Mouse (Mus musculus) left cerebral cortex, adult 2 months (tissue): Measurements from ENCODE around the gene Clint1. TPM values are rescaled to one million over a fixed set of nuclear protein-coding genes. Genes with fewer than 3 reads are reported as not detected.
A peak's percentile ranks its signal among the peaks of the same experiment; 100 is the strongest.

Source experiments
- DNase-seq, 2 experiments: peaks; one replicate each; pipeline ENCODE4 v3.0.0; 2021 to 2022; ENCODE audit warnings: low spot score in 2 of 2, mixed read lengths in 1 of 2; ENCODE audit errors: extremely low spot score in 1 of 2
- H3K27ac ChIP-seq: fragments of 200-600 bp; 2 replicates; pipeline ENCODE4 v1.8.1; 2022
- H3K4me3 ChIP-seq: fragments of 200-600 bp; 2 replicates; pipeline ENCODE4 v1.8.1; 2022
- CTCF ChIP-seq: fragments of 200-600 bp; IDR thresholded peaks from 2 replicates; pipeline ENCODE4 v1.8.1; 2022; ENCODE audit warnings: antibody characterized with exemption, mild to moderate bottlenecking, moderate library complexity
- intact Hi-C: fragments of 180-260 bp; cut with DNase I; formaldehyde crosslinking; loops from one replicate; pipeline ENCODE4 v1.15.1; 2025
- long read RNA-seq, 2 experiments: library from polyadenylated mRNA; stranded (forward); transcript quantifications; one replicate each; pipeline ENCODE4 v2.0.0; 2021; ENCODE audit warnings: borderline mapping rate in 2 of 2
- total RNA-seq, 2 experiments: library from RNA; stranded (reverse); gene quantifications; 2 replicates each; pipeline ENCODE4 v1.2.3; 2021

Gene Clint1
- total RNA-seq, result 10 to 100 TPM; 52.5 to 53.4 TPM
- long read RNA-seq, experiment 1, transcript Clint1-202 (12 exons, 3,365 nt), result major isoform, 68 of 150 reads
- long read RNA-seq, experiment 1, transcript Clint1-201 (12 exons, 3,311 nt), result major isoform, 68 of 150 reads
- long read RNA-seq, experiment 1, partial matches to known transcripts, result 1 of 150 reads
- long read RNA-seq, experiment 1, other reads (novel, unspliced or antisense), result 13 of 150 reads
- long read RNA-seq, experiment 2, transcript Clint1-202 (12 exons, 3,365 nt), result major isoform, 63 of 129 reads
- long read RNA-seq, experiment 2, transcript Clint1-201 (12 exons, 3,311 nt), result minor isoform, 53 of 129 reads
- long read RNA-seq, experiment 2, partial matches to known transcripts, result 3 of 129 reads
- long read RNA-seq, experiment 2, other reads (novel, unspliced or antisense), result 10 of 129 reads

DNA sequence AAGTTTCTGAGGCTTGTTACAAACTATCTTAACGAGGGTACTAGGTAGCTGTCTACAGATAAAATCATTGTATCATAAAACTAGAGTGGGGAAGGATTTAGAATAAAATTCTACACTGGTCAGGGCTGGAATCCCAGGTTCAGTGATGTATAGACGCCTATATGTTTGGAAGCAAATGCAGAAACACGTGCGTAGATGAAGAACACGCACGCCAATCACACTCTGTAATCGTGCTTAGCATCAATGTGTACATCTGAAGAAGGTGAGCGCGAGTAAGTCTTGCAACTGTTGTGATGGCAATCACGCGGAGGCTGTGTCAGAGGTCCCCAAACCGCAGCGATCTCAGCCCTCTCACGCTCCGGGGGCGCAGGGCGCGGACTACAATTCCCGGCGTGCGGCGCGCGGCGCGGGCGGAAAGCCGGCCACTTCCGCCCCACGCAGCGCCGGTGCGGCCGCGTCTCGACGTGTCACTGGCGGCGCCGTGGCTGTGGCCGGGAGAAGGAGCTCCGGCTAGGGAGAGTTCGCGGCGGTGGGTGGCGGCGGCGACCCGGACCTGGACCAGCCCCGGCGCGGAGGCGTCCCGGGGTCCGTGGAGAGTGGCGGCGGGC lies at the start of gene Clint1:
TSS of gene Clint1 (plus strand) at position 536 of the 608 bp plus-strand sequence.
- intact Hi-C loops, result no loop called here
- Histone ChIP-seq H3K4me3 (peak within 1 kb of the TSS; percentile 80), H3K27ac (peak within 1 kb of the TSS; percentile 68)
- peak; percentile 86 to 88 for DNase-seq
- no peak for TF ChIP-seq CTCF

DNA sequence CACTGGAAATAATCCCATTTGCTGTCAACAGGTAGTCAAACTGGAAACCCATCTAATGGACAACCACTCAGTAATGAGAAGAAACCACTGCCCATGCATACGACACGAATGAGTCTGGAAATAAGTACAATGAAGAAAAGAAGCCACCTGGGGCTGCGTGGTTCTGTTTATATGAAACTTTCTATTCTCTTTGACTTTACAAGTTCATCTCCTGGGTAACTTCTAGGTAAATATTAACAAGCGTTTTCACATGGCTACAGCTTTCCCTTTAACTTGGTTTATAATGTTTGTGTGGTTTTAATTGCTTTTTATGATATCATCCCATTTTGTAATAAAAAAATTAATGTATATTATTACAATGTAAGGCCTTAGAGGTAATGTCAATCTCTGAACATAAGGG lies 47.8 kb upstream of the Clint1 start:
- Histone ChIP-seq H3K27ac (no peak overlapping the region), H3K4me3 (no peak overlapping the region)
- intact Hi-C loops, result no loop called here
- no peak for DNase-seq
- no peak for TF ChIP-seq CTCF

DNA sequence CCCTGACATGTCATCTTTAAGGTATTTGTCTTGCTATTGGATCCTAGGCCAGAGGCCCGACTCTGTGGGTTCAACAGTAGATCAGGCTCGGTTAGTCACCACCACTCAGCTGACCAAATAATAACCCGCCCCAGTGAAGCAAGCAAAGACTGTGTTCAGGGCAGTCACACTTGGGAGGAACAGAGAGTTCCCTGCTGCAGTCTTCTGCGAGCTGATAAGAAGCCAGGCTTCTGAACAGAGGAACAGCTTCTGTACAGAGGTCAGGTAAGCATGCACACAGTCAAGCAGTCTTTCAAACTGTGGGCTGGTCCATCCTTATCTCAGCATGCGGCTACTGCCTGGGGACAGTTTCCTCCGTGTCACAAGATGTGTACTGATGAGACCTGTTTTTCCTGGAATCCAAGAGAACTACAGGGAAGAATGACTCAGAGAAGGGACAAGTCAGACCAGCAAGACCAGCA lies 46.5 kb upstream of the Clint1 start:
- DNase-seq, result no peak
- TF ChIP-seq CTCF, result no peak
- intact Hi-C loops, result loop anchor here (5.0 kb wide), 1 partner anchor 77 kb away; no protein-coding TSS in a partner anchor
- Histone ChIP-seq H3K4me3 (no peak overlapping the region), H3K27ac (no peak overlapping the region)

DNA sequence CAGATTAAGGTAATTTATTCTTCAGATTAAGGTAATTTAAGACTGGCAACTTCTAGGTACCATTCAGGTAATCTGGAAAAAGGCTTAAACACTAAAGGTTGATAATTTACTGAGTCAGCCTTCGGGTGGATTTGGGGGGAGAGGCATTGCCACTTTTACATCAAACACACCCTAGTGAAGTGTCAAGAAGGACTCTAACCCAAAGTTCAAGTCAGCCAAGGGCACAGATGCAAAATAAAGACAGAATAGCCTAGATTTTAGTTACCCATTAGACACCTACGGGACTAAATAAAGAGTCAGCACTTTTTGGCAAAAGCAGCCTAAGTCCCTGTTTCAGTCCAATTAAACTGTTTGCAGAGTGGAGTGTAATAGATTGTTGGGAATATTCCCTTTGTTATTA lies 46.0 kb upstream of the Clint1 start:
- TF ChIP-seq CTCF, result no peak

DNA sequence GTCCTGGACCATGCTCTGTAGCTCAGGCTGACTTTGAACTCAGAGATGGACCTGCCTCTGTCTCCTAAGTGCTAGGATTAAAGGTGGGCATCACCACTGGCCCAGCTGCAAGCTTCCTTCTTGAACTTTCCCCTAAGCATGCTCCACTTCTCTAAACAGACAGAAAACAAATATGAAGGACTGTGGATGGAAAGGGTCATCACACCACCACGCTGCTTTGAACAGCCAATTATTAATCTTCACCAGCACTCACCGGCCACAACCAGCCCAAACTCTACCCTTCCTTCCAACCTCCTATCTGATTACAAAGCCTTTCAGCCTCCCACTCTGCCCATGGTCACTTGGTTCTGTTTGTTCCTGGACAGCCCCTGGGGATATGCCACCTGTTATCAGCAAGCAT lies 45.6 kb upstream of the Clint1 start:
- no peak for DNase-seq
- no peak overlapping the region for H3K4me3 ChIP-seq
- intact Hi-C loops, result loop anchor here (5.0 kb wide), 1 partner anchor 76 kb away; no protein-coding TSS in a partner anchor
- no peak for TF ChIP-seq CTCF
- no peak overlapping the region for H3K27ac ChIP-seq

More for the DNA sequence above, 46.0 kb upstream of the Clint1 start:
- no peak overlapping the region for H3K27ac ChIP-seq
- no peak overlapping the region for H3K4me3 ChIP-seq
- no peak for DNase-seq
- intact Hi-C loops, result loop anchor here (5.0 kb wide), 1 partner anchor 76 kb away; no protein-coding TSS in a partner anchor

DNA sequence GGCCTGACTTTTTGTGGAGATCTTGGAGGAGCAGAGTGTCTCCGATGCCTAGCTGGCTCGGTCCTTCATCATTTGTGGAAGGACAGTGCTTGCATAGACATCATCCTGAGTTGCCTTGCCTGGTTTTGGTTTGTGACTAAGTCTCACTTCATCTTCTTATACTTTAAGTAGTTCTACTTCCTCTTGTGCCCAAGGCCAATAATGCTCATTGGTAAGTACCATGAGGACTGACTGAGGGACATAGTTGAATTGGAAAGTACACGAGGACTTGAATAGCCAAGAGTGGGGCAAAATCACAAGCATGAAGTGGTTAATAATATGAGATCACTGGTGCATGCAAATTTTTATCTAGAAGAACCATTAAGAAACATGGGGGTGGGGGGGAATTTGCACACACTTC lies 45.0 kb upstream of the Clint1 start:
- intact Hi-C loops, result loop anchor here (5.0 kb wide), 1 partner anchor 75 kb away; no protein-coding TSS in a partner anchor
- DNase-seq, result no peak
- TF ChIP-seq CTCF, result no peak
- Histone ChIP-seq H3K27ac (no peak overlapping the region), H3K4me3 (no peak overlapping the region)

DNA sequence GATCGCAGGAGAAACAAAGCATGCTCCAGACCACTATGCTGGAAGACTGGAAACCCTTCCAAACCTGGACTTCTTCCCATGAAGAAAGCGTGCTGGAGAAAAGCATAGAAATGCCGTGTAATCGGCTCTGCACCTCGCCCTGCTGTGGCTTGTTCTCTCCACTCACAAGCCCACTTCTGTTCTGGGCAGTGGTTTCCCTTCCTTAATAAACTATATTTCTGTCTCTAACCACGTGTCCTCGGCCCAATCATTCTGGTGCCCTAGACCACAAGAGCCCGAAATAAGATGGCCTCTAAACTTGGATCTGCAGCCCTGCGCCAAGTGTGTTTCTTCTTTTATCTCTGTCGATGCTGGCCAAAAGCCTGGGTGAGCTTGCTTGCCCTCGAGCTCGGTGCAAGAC lies 44.0 kb upstream of the Clint1 start:
- TF ChIP-seq CTCF, result no peak
- H3K27ac ChIP-seq, result no peak overlapping the region
- no peak for DNase-seq
- intact Hi-C loops, result loop anchor here (5.0 kb wide), 1 partner anchor 74 kb away; no protein-coding TSS in a partner anchor
- no peak overlapping the region for H3K4me3 ChIP-seq

DNA sequence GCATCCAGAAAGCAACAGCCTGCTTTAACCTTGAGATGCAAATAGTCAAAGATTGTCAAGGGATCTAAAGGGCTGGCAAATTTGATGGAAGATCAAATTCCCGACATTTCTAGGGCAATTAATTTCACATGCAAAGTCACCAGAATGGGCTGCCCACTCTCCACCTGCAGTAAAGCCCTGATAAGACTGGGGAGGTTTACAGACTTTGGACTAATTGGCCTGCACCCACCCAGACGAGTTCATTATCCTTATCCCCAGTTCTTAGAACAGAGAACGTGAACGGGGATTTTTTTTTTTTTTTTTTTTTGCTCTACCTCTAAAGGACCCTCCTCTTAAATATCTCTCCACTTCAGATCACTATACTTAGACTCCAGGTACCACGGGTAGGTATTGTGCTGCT lies 42.4 kb upstream of the Clint1 start:
- no peak overlapping the region for H3K4me3 ChIP-seq
- intact Hi-C loops, result loop anchor here (5.0 kb wide), 1 partner anchor 73 kb away; no protein-coding TSS in a partner anchor
- H3K27ac ChIP-seq, result no peak overlapping the region
- DNase-seq, result no peak
- TF ChIP-seq CTCF, result no peak

DNA sequence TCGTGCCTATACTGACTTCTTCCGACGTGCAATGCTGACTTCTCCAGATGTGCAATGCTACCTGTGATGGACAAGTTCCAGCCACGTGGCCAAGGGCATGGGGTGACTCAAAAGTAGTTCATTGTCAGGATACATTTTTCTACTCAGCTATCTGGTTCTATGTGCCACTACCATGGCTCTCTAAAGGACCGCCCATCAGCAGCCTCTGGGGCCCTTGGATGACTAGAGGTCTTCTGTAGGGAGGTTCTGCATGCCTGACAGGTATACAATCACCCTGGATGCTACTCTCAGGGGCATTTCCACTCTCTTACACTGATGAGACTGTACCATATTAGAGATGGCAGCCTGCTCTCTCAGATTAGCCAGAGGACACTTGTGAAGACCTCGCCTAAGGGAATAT lies 41.8 kb upstream of the Clint1 start:
- DNase-seq, result no peak
- Histone ChIP-seq H3K4me3 (no peak overlapping the region), H3K27ac (no peak overlapping the region)
- intact Hi-C loops, result no loop called here
- no peak for TF ChIP-seq CTCF

DNA sequence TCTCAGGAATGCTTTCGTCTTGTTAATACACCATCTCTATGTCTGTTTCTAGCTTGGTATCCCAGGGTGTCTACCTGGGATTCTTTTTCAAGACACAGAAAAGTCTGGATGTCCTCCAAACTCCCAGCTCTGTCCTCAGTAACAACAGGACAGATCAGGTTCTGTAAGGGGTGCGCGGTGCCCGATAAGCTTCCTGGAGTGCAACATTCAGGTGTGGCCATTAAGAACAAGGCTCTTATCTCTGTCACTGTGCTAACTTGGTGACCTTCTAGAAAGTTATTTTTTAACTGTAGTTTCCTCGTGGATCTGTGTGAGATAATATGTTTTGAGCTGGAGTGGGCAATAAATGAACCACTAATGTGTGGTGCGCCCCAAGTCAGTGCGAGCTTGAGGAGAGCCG lies 41.0 kb upstream of the Clint1 start:
- Histone ChIP-seq H3K27ac (no peak overlapping the region), H3K4me3 (no peak overlapping the region)
- intact Hi-C loops, result no loop called here
- TF ChIP-seq CTCF, result no peak
- no peak for DNase-seq

DNA sequence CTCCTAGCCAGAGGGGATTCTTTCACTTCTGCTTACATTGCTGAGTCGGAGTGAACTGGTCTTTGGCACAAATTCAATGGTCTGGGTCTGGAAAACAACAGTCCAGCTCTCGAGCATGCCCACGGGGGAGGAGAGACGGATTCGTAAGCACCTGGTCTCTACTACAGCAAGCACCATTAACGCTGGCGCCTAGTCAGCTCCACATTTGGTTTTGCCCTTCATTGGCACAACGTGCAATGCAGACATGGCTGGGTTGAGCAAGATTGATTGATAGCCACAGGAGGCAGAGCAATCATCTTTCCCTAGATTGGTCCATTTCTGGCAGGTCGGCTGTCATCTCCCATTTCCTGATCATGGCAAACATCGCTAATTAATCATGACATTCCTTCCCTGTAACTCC lies 36.2 kb upstream of the Clint1 start:
- Histone ChIP-seq H3K27ac (no peak overlapping the region), H3K4me3 (no peak overlapping the region)
- TF ChIP-seq CTCF, result no peak
- intact Hi-C loops, result no loop called here
- DNase-seq, result no peak

DNA sequence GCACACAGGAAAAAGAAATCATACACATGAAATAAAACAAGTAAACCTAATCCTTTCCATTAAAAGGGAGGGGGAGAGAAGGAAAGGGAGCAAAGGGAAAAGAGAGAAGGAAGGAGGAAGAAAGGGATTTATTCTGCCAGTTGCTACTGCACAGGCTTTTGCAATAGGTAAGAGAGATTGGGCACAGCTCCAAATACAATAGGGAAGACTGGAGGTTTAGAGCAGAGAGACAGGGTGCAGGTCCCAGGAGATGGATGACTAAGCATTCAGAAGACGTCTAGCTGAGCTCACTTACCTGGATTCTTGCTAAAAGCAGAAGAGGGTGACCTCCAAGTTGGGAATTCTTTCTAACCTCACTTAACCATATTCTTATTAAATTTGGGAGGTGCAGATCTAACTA lies 35.1 kb upstream of the Clint1 start:
- intact Hi-C loops, result no loop called here
- Histone ChIP-seq H3K27ac (no peak overlapping the region), H3K4me3 (no peak overlapping the region)
- no peak for DNase-seq
- TF ChIP-seq CTCF, result no peak
